Mouse (Mus musculus): ENCODE data around the gene Camk1d.

- TF ChIP-seq POLR2A (IDR thresholded peaks at IDR 0.05; ENCODE audit: control insufficient read depth, extremely low read depth, insufficient read depth, low read length, poor library complexity) (peak; percentile 56), CTCF (IDR thresholded peaks at IDR 0.05; ENCODE audit: borderline replicate concordance, control insufficient read depth, extremely low read depth, insufficient read depth, low read length, poor library complexity) (peak; percentile 89)
Measured at GRCm38 (mm10) chr2:5714211-5715053, at the start of gene Camk1d.
